Mouse (Mus musculus): ENCODE results near the gene Lrrfip2.

GRCm38 (mm10) chr9:111178971-111179370, 61.6 kb downstream of the Lrrfip2 start:
- no peak for TF ChIP-seq CTCF (IDR thresholded peaks at IDR 0.05; ENCODE audit: borderline replicate concordance, insufficient read depth, low read length)
- TF ChIP-seq POLR2A (IDR thresholded peaks at IDR 0.05; ENCODE audit: low read depth, low read length), result no peak

Measured in embryonic fibroblast, embryonic 13.5 days (primary cell).